Mouse (Mus musculus) midbrain, embryonic 16.5 days (tissue): ENCODE measurements around the gene Med29. TPM values are rescaled to one million over a fixed set of nuclear protein-coding genes. Genes with fewer than 3 reads are reported as not detected.

Experiments used
- ATAC-seq: fragments of 200-750 bp; cut with Nextera tagmentation; 2 replicates; pipeline ENCODE4 v1.8.0; 2017; ENCODE audit warnings: moderate TSS enrichment
- H3K27ac ChIP-seq: fragments of 300-500 bp; sonication (generic); 2 replicates; pipeline ENCODE4 v1.5.1; 2014; ENCODE audit warnings: mild to moderate bottlenecking, low read length, mixed read lengths
- H3K27me3 ChIP-seq: fragments of 300-500 bp; sonication (generic); 2 replicates; pipeline ENCODE4 v1.6.1; 2014; ENCODE audit warnings: low read depth, low read length, mixed read lengths; ENCODE audit not compliant: control insufficient read depth, insufficient read depth
- H3K36me3 ChIP-seq: fragments of 300-500 bp; sonication (generic); 2 replicates; pipeline ENCODE4 v1.6.1; 2014; ENCODE audit warnings: mild to moderate bottlenecking, low read length, moderate library complexity, mixed read lengths; ENCODE audit not compliant: control insufficient read depth, insufficient read depth
- H3K4me1 ChIP-seq: fragments of 300-500 bp; sonication (generic); 2 replicates; pipeline ENCODE4 v1.6.1; 2014; ENCODE audit warnings: mild to moderate bottlenecking, low read length, mixed read lengths; ENCODE audit not compliant: control insufficient read depth, insufficient read depth
- H3K4me2 ChIP-seq: fragments of 300-500 bp; sonication (generic); 2 replicates; pipeline ENCODE4 v1.6.1; 2014; ENCODE audit warnings: mild to moderate bottlenecking, low read length, mixed read lengths
- H3K4me3 ChIP-seq: fragments of 300-500 bp; sonication (generic); 2 replicates; pipeline ENCODE4 v1.5.1; 2014; ENCODE audit warnings: low read depth, mild to moderate bottlenecking, low read length, moderate library complexity, mixed read lengths
- H3K9ac ChIP-seq: fragments of 300-500 bp; sonication (generic); 2 replicates; pipeline ENCODE4 v1.6.1; 2014; ENCODE audit warnings: low read depth, low read length, mixed read lengths
- H3K9me3 ChIP-seq: fragments of 300-500 bp; sonication (generic); replicated peaks from 2 replicates; pipeline ENCODE4 v1.6.1; 2014; ENCODE audit warnings: mild to moderate bottlenecking, low read length, mixed read lengths; ENCODE audit not compliant: control insufficient read depth, poor library complexity, severe bottlenecking
- WGBS: fragments of 180-500 bp; shearing (Covaris S2); extraction: QIAGEN DNeasy Blood & Tissue Kit; methylation state at CpG from one replicate; pipeline ENCODE4 v1.1.7; 2014; 5-methylcytosine and 5-hydroxymethylcytosine counted together
- polyA plus RNA-seq: library from polyadenylated mRNA; unstranded; fragments of >200 nt; fragmentation: Nextera tagmentation; extraction: Ambion mirVana; gene quantifications from 2 replicates; pipeline ENCODE4 v1.2.1, GENCODE M21; 2015

Med29 gene
- polyA plus RNA-seq, 1 experiment from 2014 or later, result 40.3 TPM

DNA sequence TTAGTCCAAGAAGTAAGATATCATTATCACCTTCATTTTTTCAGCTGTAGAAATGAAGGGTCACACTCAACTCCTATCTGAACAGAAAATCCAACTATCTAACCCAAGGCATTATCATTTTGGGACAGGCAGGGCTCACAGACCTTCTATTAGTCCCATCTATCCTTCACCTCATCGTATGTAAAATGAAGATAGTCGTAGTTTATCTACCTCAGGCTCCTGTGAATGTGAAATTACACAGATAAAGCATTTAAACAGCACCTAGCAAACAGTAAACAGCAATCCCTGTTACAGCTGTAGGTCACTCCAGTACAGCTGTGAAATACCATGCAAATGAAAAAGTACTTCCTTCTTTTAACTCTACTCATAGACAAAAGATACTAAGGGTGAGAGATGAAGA lies 39.7 kb upstream of the Med29 start:
- H3K4me2 ChIP-seq, result no peak overlapping the region
- 94% methylated on average over 2 of the region's 2 CpGs for WGBS
- no peak overlapping the region for H3K4me3 ChIP-seq
- H3K36me3 ChIP-seq, result no peaks in the 10 kb centered on the region; the same call in 1 of the 2 replicates
- H3K27me3 ChIP-seq, result no peaks in the 10 kb centered on the region
- peaks cover 38% of the 10 kb centered on the region for H3K4me1 ChIP-seq
- no peak for ATAC-seq
- H3K9me3 ChIP-seq, result no peaks in the 10 kb centered on the region
- H3K9ac ChIP-seq, result no peak overlapping the region
- no peak overlapping the region for H3K27ac ChIP-seq

DNA sequence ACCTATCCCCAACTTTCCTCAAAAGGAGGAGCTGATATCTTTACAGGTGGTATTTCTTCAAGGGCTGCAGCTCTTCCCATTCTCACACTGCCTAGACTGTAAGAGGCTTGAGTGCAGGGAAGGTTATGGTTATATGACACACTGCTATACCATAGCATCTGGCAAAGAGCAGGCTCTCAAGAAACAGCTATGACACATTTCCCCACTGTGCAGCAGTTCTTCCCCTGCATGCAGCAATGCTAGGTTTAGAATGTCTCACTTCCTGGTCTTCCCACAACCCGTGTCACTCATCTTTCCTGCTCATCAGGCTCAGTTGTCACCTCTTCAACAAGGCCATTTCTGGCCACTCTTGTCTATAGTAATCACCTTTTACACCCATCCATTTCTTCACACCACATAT lies 38.0 kb upstream of the Med29 start:
- no peak for ATAC-seq
- Histone ChIP-seq H3K4me2 (no peak overlapping the region), H3K9me3 (no peaks in the 10 kb centered on the region), H3K4me3 (no peak overlapping the region), H3K9ac (no peak overlapping the region), H3K27ac (no peak overlapping the region), H3K4me1 (peaks cover 35% of the 10 kb centered on the region), H3K27me3 (no peaks in the 10 kb centered on the region), H3K36me3 (no peaks in the 10 kb centered on the region; the same call in 1 of the 2 replicates)
- 79% methylated on average over 1 of the region's 1 CpGs for WGBS

DNA sequence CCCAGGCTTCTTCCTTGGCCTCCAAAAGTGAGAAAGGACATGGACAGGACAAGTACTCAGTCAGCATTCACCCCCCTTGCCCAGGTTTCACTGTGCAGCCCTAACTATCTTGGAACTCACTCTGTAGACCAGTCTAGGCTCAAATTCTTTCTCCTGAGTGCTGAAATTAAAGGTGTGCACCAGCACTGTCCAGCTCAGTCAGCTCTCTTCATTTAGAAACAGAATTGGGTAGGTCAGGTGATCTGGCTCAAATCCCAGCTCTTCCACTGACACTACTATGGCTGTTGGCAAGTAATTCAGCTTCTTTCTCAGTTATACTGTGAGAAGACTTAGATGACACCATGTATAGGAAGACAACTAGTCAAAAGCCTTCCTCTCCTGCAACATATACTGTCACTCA lies 35.2 kb upstream of the Med29 start:
- peaks cover 5% of the 10 kb centered on the region for H3K36me3 ChIP-seq
- no peaks in the 10 kb centered on the region for H3K27me3 ChIP-seq
- H3K4me1 ChIP-seq, result peaks cover 7% of the 10 kb centered on the region
- no peak overlapping the region for H3K27ac ChIP-seq
- ATAC-seq, result no peak
- no peak overlapping the region for H3K9ac ChIP-seq
- H3K4me3 ChIP-seq, result no peak overlapping the region
- H3K4me2 ChIP-seq, result no peak overlapping the region
- no peaks in the 10 kb centered on the region for H3K9me3 ChIP-seq

DNA sequence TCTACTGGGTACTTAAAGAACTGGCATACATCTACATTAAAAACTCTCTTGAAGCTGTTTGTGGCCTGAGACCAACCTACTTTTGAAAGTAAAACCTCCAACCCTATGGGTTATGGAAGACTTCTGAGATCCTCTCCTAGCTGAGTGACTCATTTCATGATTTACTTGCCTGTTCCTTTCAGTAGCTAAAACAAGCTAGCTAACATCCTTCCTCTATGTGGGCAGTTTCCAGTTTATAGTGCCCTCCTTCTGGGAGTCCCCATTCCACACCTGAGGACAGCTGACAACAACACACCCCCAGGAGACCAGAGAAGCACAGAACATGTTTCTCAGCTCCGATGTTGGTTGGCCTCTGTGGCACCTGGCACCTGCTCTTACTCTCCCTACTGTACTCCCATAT lies 30.5 kb upstream of the Med29 start:
- H3K4me2 ChIP-seq, result no peak overlapping the region
- H3K36me3 ChIP-seq, result peaks cover 27% of the 10 kb centered on the region
- no peaks in the 10 kb centered on the region for H3K9me3 ChIP-seq
- no peak overlapping the region for H3K27ac ChIP-seq
- H3K4me3 ChIP-seq, result no peak overlapping the region
- no peak for ATAC-seq
- 96% methylated on average over 1 of the region's 1 CpGs for WGBS
- H3K4me1 ChIP-seq, result no peaks in the 10 kb centered on the region; the same call in 1 of the 2 replicates
- H3K27me3 ChIP-seq, result no peaks in the 10 kb centered on the region
- H3K9ac ChIP-seq, result no peak overlapping the region

DNA sequence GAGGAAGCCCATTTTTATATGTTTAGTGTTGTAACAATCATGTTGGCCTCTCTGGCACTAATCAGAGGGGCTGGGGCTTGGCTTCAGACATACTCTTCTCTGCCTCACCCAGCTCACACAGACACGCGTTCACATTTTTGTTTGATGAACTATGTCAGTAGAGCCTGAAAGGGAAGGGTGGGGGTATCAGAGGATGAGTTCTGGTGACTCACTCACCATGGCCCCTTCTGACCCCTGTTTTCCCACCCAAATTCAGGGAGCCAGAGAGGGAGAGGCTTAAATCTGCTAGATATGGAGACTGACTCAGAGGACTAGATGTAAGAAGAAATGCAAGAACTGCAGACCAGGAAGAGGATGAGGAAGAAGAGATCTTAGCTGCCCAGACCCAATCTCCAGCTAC lies 26.9 kb upstream of the Med29 start:
- H3K27me3 ChIP-seq, result no peaks in the 10 kb centered on the region
- peaks cover 40% of the 10 kb centered on the region for H3K36me3 ChIP-seq
- H3K4me3 ChIP-seq, result no peak overlapping the region
- no peaks in the 10 kb centered on the region for H3K9me3 ChIP-seq
- H3K4me2 ChIP-seq, result no peak overlapping the region
- no peak for ATAC-seq
- H3K9ac ChIP-seq, result no peak overlapping the region
- WGBS, result 94% methylated on average over 2 of the region's 2 CpGs
- H3K27ac ChIP-seq, result no peak overlapping the region
- no peaks in the 10 kb centered on the region for H3K4me1 ChIP-seq

DNA sequence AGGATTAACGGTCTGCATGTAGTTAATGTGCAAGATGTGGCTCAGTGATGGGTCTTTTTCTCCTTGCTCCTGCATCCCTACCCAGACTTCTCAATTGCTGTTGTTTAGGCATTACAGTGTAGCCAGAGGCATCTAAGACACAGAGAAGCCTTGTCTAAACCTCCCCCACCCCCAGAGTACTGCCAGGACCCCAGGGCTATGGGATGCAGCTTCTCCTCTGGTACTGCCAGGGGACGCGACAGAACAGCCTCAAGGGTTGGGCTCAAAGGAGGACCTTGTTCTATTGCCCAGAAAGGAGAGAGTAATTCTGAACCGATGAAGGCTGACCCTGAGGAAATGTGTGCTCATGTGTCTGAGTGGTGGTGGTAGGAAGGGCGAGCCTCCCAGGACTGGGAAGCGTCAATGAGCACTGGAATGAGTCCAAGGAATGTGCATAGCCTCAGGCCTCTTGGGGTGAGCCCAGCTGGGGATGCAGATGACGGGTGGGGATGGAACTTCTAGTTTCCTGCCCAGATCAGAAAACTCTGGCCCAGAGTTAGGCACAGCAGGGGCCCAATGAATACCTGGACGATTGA lies 25.7 kb upstream of the Med29 start:
- peaks cover 47% of the 10 kb centered on the region for H3K36me3 ChIP-seq
- H3K9me3 ChIP-seq, result no peaks in the 10 kb centered on the region
- H3K4me3 ChIP-seq, result no peak overlapping the region
- H3K27me3 ChIP-seq, result no peaks in the 10 kb centered on the region
- no peak overlapping the region for H3K27ac ChIP-seq
- no peak overlapping the region for H3K9ac ChIP-seq
- H3K4me1 ChIP-seq, result no peaks in the 10 kb centered on the region
- H3K4me2 ChIP-seq, result no peak overlapping the region
- 91% methylated on average over 8 of the region's 8 CpGs for WGBS
- ATAC-seq, result no peak; the same call in 1 of the 2 replicates

DNA sequence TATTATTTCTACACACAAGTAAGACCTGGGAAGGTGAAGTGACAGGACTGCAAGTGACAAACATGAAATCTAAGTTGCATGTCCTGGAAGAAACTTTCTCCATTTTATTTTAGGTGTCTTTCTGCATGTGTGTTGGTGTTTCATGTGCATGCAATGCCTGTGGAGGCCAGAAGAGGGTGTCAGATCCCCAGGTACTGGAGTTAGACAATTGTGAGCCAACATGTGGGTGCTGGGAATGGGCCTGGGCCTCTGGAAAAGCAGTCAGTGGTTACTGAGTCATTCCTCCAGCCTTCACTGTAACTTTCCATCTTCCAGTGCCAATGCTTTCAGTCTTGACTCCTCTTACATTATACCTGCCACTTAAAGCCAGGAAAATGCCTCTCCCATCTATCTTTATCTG lies 24.9 kb upstream of the Med29 start:
- Histone ChIP-seq H3K36me3 (peaks cover 55% of the 10 kb centered on the region), H3K9me3 (no peaks in the 10 kb centered on the region), H3K27me3 (no peaks in the 10 kb centered on the region), H3K4me3 (no peak overlapping the region), H3K9ac (no peak overlapping the region), H3K4me2 (no peak overlapping the region), H3K27ac (no peak overlapping the region), H3K4me1 (no peaks in the 10 kb centered on the region)
- no peak for ATAC-seq

DNA sequence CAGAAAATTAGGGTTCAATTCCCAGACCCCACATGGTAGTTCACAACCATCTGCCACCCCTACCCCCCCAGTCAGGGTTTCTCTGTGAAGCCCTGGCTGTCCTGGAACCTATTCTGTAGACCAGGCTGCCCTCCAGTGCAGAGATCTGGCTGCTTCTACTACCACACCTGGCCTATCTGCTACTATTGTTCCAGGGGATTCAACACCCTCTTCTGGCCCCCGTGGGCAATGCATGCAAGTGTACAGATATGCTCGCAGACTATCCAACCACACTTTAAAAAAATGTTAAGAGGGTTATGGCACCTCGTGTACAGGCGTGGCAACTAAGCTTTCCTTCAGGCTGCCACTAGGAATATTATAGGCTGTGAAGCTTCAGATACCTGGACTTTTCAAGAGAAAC lies 20.3 kb upstream of the Med29 start:
- 90% methylated on average over 4 of the region's 4 CpGs for WGBS
- no peak overlapping the region for H3K4me3 ChIP-seq
- H3K36me3 ChIP-seq, result peaks cover 45% of the 10 kb centered on the region
- no peak overlapping the region for H3K4me2 ChIP-seq
- H3K9me3 ChIP-seq, result no peaks in the 10 kb centered on the region
- no peaks in the 10 kb centered on the region for H3K27me3 ChIP-seq
- ATAC-seq, result no peak
- H3K27ac ChIP-seq, result no peak overlapping the region
- no peaks in the 10 kb centered on the region for H3K4me1 ChIP-seq
- H3K9ac ChIP-seq, result no peak overlapping the region

DNA sequence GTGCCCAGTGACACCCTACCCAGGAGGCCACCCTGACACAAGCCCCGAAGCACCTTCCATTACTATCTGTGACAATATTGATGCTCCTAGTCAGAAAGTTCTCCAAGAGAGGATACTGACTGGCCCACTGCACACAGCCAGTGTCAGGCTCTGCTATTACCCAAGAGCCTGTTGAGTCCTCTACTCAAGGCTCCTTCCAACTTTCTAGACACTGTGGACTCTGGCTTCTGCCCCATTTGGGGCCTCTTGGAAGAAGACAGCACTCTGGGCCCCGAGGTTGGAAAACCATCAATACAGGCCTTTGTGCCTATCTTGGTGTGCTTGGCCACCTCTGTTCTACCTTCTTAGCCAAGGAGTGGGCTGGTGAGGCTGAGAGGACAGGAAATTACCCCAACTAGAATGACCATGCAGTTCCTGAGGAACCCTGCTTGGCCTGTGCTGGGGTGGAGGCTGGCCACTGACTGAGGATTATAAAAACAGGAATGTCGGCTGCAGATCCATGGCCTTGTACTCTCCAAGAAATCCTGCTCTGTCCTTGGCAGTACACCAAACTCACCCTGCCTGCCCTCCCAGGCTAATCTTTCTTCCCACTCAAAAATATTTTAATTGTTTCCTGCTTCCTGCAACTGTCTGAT lies 18.4 kb upstream of the Med29 start:
- no peak for ATAC-seq
- Histone ChIP-seq H3K27me3 (no peaks in the 10 kb centered on the region), H3K9me3 (no peaks in the 10 kb centered on the region), H3K4me3 (no peak overlapping the region), H3K36me3 (peaks cover 51% of the 10 kb centered on the region), H3K4me2 (no peak overlapping the region), H3K4me1 (no peaks in the 10 kb centered on the region), H3K27ac (no peak overlapping the region), H3K9ac (no peak overlapping the region)
- WGBS, result 90% methylated on average over 3 of the region's 3 CpGs
